Mouse (Mus musculus): ENCODE results near the gene Dnaja2. TPM values are rescaled to one million over a fixed set of nuclear protein-coding genes. Genes with fewer than 3 reads are reported as not detected.

Gene Dnaja2
- polyA plus RNA-seq, 1 experiment from 2014 or later, result 206 TPM

DNA sequence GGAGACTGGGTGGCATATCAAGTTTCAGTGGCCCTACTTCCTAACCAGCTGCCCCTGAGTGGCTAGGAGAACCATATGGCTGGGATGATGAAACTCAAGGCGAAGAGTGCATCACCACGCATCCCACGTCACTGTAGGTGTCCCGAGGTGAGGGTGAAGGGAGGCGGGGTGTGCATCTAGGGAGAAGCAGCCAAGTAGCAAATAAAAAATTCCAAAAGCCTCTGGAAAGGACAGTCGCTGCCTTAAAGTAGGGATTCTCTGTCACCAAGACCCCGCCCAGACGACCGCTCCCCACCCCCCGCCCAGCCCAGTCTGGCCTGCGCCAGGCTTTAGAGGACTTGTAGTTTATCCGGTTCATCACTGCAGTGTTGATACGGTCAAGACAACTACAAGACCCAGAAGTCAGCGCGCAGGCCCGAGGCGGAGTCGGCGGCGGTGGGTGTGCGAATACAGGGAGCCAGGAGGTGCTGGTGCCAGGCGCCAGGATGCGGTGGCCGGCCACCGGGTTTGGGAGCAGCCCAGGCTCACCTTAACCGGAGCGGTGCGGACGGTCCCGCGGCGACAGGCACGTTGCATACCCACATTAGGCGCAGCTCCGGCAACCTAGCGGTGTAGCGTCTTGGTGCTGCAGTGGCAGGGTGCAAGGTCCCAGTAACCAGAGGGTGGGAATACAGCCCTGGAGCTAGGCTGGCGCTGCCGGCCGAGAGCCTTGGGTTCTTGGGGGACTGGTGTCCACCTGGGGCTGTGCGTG is 62.8 kb downstream of the Dnaja2 start, which contains the start of gene Gpt2:
Gene Gpt2, plus strand, starts transcription at position 452 of the 751 bp plus-strand sequence.
- H3K27ac ChIP-seq, result peak within 1 kb of the TSS; percentile 81
- H3K9me3 ChIP-seq, result no peaks in the 10 kb centered on the region
- DNase-seq (ENCODE audit: extremely low spot score, low spot score), result peak; percentile 97
- under 1% methylated on average over 41 of the region's 41 CpGs for WGBS
- peaks cover 12% of the 10 kb centered on the region; the same call in 1 of the 2 replicates for H3K36me3 ChIP-seq (replicated peaks)
- H3K27me3 ChIP-seq (ENCODE audit: poor library complexity, severe bottlenecking), result peaks cover 12% of the 10 kb centered on the region
- H3K4me3 ChIP-seq, result peak within 1 kb of the TSS; percentile 82
- peaks cover 25% of the 10 kb centered on the region for H3K4me1 ChIP-seq

DNA sequence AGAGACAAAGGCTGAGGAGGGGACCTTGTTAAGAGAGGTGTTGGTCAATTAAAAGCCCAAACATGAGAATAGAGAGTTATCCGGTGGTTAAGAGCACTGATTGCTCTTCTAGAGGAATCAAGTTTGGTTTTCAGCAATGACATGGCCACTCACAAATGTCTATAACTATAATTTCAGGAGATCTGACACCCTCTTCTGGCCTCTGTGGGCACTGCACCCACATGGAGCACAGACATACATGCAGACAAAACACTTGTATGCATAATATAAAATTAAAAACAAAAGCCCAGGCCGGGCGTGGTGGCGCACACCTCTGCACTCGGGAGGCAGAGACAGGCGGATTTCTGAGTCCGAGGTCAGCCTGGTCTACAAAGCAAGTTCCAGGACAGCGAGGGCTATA is 65.6 kb downstream of the Dnaja2 start:
- 97% methylated on average over 8 of the region's 8 CpGs for WGBS
- Histone ChIP-seq H3K4me1 (peaks cover 22% of the 10 kb centered on the region), H3K36me3 (replicated peaks) (no peaks in the 10 kb centered on the region), H3K9me3 (no peaks in the 10 kb centered on the region), H3K4me3 (no peak overlapping the region), H3K27ac (no peak overlapping the region), H3K27me3 (ENCODE audit: poor library complexity, severe bottlenecking) (peaks cover 12% of the 10 kb centered on the region)
- DNase-seq (ENCODE audit: extremely low spot score, low spot score), result no peak

DNA sequence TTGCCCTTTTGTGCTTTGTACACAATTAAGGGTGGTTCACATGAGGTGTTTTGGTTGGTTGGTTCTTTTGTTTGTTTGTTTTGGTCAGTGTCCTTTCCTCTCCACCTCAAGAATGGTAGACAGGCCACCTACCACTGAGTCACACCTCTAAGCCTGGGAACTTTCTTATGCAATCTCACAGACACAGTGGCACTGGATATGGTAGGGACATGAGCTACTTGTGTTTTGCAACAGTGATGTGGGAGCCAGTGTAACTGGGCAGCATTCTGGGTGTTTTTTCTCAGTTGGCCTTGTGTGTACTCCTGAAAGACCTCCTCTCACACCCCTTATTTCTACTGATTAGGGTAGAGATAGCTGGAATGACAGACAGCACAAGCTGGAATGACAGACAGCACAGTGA is 66.5 kb downstream of the Dnaja2 start:
- Histone ChIP-seq H3K27me3 (ENCODE audit: poor library complexity, severe bottlenecking) (peaks cover 7% of the 10 kb centered on the region), H3K36me3 (replicated peaks) (no peaks in the 10 kb centered on the region), H3K27ac (no peak overlapping the region), H3K9me3 (no peaks in the 10 kb centered on the region), H3K4me3 (no peak overlapping the region), H3K4me1 (peaks cover 17% of the 10 kb centered on the region)
- DNase-seq (ENCODE audit: extremely low spot score, low spot score), result no peak

DNA sequence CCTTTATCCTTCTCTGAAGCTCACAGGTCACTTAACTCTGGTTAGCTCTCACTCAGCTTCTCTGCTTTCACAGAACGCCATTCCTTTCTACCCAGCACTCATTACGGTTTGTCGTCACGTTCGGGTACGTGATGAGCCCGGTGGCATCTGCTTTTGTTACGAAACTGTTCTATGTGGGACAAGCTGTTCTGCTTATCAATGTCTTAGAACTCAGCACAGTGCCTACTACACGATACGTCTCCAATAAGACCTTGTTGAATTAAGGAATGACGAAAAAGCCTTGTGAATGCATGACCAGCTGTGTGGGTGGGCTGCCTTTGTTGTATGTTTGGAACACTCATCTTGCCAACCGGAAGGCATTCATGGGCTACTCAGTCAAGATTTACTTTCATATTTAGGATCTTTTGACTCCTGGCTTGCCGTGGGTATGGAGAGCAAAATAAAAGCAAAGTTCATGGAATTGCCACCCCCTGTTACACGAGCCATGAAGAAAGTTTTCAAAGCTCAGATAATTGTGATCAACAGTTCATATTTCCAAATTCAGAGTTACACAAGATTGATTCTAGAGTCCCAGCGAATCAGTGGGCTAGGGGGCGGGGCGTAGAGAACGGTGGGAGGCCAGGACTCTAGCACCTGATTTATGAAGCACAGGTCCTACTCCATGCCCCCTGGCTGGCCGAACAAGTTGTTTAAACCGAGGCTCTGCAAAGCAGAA is 67.1 kb downstream of the Dnaja2 start:
- Histone ChIP-seq H3K4me3 (no peak overlapping the region), H3K27ac (no peak overlapping the region), H3K9me3 (no peaks in the 10 kb centered on the region), H3K36me3 (replicated peaks) (no peaks in the 10 kb centered on the region), H3K4me1 (peaks cover 12% of the 10 kb centered on the region), H3K27me3 (ENCODE audit: poor library complexity, severe bottlenecking) (peaks cover under 1% of the 10 kb centered on the region; the same call in 1 of the 2 replicates)
- 85% methylated on average over 20 of the region's 20 CpGs for WGBS
- DNase-seq (ENCODE audit: extremely low spot score, low spot score), result no peak

Other genes with a start within 250 kb of the Dnaja2 start
- 0.58 and 0.63 TPM in 2 replicates for gene Mylk3, start 169.0 kb downstream of the Dnaja2 start, polyA plus RNA-seq (2016; fragmentation: Nextera tagmentation; extraction: Ambion mirVana)
- gene 4921524J17Rik, start 122.5 kb downstream of the Dnaja2 start, polyA plus RNA-seq (2016; fragmentation: Nextera tagmentation; extraction: Ambion mirVana), result 37.6 and 38.8 TPM in 2 replicates
- gene Gpt2, start 62.8 kb downstream of the Dnaja2 start, polyA plus RNA-seq (2016; fragmentation: Nextera tagmentation; extraction: Ambion mirVana), result 32.2 and 33.3 TPM in 2 replicates
- 15.3 and 17.4 TPM in 2 replicates for gene Neto2, start 145.6 kb upstream of the Dnaja2 start, polyA plus RNA-seq (2016; fragmentation: Nextera tagmentation; extraction: Ambion mirVana)